Mouse (Mus musculus): Measurements from ENCODE around the gene Gan.

DNA sequence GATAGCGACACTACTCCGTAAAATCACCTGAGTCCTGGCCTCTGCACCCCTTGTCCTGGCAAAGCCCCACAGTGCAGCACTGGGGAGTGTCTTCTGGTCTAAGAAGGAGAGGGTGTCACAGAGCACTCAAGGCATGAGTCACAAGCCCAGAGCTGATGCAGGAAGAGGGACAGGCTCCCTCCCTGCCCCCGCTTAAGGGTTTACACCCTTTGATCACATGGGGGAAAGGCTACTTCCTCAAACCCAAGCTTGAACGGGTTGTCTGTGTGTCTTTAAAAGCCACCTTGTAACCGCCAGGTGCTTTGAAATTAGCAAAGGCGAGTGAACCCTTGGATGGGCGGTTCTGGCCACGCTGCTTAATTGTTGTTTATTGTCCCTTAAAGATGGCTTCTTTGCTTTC lies 36.7 kb upstream of the Gan start:
- TF ChIP-seq POLR2A (IDR thresholded peaks at IDR 0.05; ENCODE audit: extremely low read depth, insufficient read depth, low read length), result no peak
- no peak for TF ChIP-seq CTCF (IDR thresholded peaks at IDR 0.05; ENCODE audit: extremely low read depth, insufficient read depth, low read length)
